ENCODE assay signal across 11 mouse cellular contexts in genomic region chr10:80654866-80655265, GRCm38 (mm10). TPM values are rescaled to one million over a fixed set of nuclear protein-coding genes. Genes with fewer than 3 reads are reported as not detected.
A peak's percentile ranks its signal among the peaks of the same experiment; 100 is the strongest.
DNase-seq lines count a peak whose midpoint lies in the region; ATAC-seq lines count a peak whose summit lies in the region.
"Had no signal": no experiment of that assay in that cellular context is flagged by ENCODE, and none has a peak within 500 bp of the region (broad histone marks: within the 10 kb centered on the region; RNA-seq: fewer than 3 reads in every experiment).

No protein-coding gene starts in this region.

- WGBS in kidney, embryonic 16.5 days = 79% methylated on average over 6 of the region's 6 CpGs
- WGBS in forebrain, embryonic 10.5 days = 91% methylated on average over 6 of the region's 6 CpGs
- 75% methylated on average over 6 of the region's 6 CpGs for WGBS in hindbrain, embryonic 16.5 days
- 86% methylated on average over 6 of the region's 6 CpGs for WGBS in midbrain, embryonic 16.5 days

- H3K27ac ChIP-seq in kidney, embryonic 16.5 days (ENCODE audit: low read length) = no peak overlapping the region
- H3K27ac ChIP-seq in forebrain, embryonic 10.5 days = 0 out of 2 replicates have a peak overlapping the region, but pooled peaks have one; percentile 95
- no peak overlapping the region for H3K27ac ChIP-seq in hindbrain, embryonic 16.5 days (ENCODE audit: low read depth, low read length)
- no peak overlapping the region for H3K27ac ChIP-seq in midbrain, embryonic 16.5 days (ENCODE audit: low read length)

- H3K9ac ChIP-seq in kidney, embryonic 16.5 days (replicated peaks; ENCODE audit: low read length) = no peak overlapping the region; the same call in 1 of the 2 replicates
- H3K9ac ChIP-seq in hindbrain, embryonic 16.5 days (ENCODE audit: low read depth, low read length) = no peak overlapping the region
- no peak overlapping the region for H3K9ac ChIP-seq in midbrain, embryonic 16.5 days (ENCODE audit: low read depth, low read length)

- H3K9me3 ChIP-seq in kidney, embryonic 16.5 days (ENCODE audit: low read length) = no peaks in the 10 kb centered on the region
- H3K9me3 ChIP-seq in forebrain, embryonic 10.5 days = no peaks in the 10 kb centered on the region
- H3K9me3 ChIP-seq in hindbrain, embryonic 16.5 days (ENCODE audit: control insufficient read depth, low read length) = no peaks in the 10 kb centered on the region
- H3K9me3 ChIP-seq in midbrain, embryonic 16.5 days (replicated peaks; ENCODE audit: control insufficient read depth, low read length, poor library complexity, severe bottlenecking) = no peaks in the 10 kb centered on the region

- DNase-seq in kidney, postnatal 4 days = no peak
- no peak for DNase-seq in forebrain, embryonic 10.5 days (ENCODE audit: extremely low spot score, low spot score)
- no peak for DNase-seq in ovary, postnatal 14 days (ENCODE audit: low spot score)
- DNase-seq in kidney, adult 9 months = no peak
- DNase-seq: embryo, embryonic 11 days; kidney, postnatal 36 days; thymus, postnatal 14 days had no signal

- H3K36me3 ChIP-seq in kidney, embryonic 16.5 days (ENCODE audit: insufficient read depth, low read length) = no peaks in the 10 kb centered on the region
- H3K36me3 ChIP-seq in forebrain, embryonic 10.5 days (replicated peaks) = peaks cover 27% of the 10 kb centered on the region
- no peaks in the 10 kb centered on the region for H3K36me3 ChIP-seq in hindbrain, embryonic 16.5 days (ENCODE audit: control insufficient read depth, insufficient read depth, low read length)
- no peaks in the 10 kb centered on the region for H3K36me3 ChIP-seq in midbrain, embryonic 16.5 days (ENCODE audit: control insufficient read depth, insufficient read depth, low read length)

- no peak for ATAC-seq in kidney, embryonic 16.5 days (ENCODE audit: low FRiP score, low TSS enrichment)
- no peak for ATAC-seq in hindbrain, embryonic 16.5 days
- ATAC-seq in midbrain, embryonic 16.5 days = no peak
- no peak for ATAC-seq in inflammation-experienced regulatory T-cells, adult 6 months

- no peaks in the 10 kb centered on the region for H3K27me3 ChIP-seq in kidney, embryonic 16.5 days (ENCODE audit: insufficient read depth, low read length)
- H3K27me3 ChIP-seq in forebrain, embryonic 10.5 days (ENCODE audit: poor library complexity, severe bottlenecking) = no peaks in the 10 kb centered on the region
- no peaks in the 10 kb centered on the region for H3K27me3 ChIP-seq in hindbrain, embryonic 16.5 days (replicated peaks; ENCODE audit: control insufficient read depth, insufficient read depth, low read length)
- H3K27me3 ChIP-seq in midbrain, embryonic 16.5 days (ENCODE audit: control insufficient read depth, insufficient read depth, low read depth, low read length) = no peaks in the 10 kb centered on the region

- H3K4me1 ChIP-seq in kidney, embryonic 16.5 days (ENCODE audit: insufficient read depth, low read length) = peaks cover 34% of the 10 kb centered on the region
- peaks cover 54% of the 10 kb centered on the region for H3K4me1 ChIP-seq in forebrain, embryonic 10.5 days
- peaks cover 20% of the 10 kb centered on the region for H3K4me1 ChIP-seq in hindbrain, embryonic 16.5 days (ENCODE audit: control insufficient read depth, insufficient read depth, low read depth, low read length)
- peaks cover 26% of the 10 kb centered on the region for H3K4me1 ChIP-seq in midbrain, embryonic 16.5 days (ENCODE audit: control insufficient read depth, insufficient read depth, low read length)

- H3K4me2 ChIP-seq in kidney, embryonic 16.5 days (replicated peaks; ENCODE audit: low read depth, low read length) = peak overlapping the region; percentile 96
- H3K4me2 ChIP-seq in hindbrain, embryonic 16.5 days (ENCODE audit: low read length) = peak overlapping the region; percentile 88
- peak overlapping the region; percentile 92 for H3K4me2 ChIP-seq in midbrain, embryonic 16.5 days (ENCODE audit: low read length)

- H3K4me3 ChIP-seq in kidney, embryonic 16.5 days (ENCODE audit: low read length) = 0 out of 2 replicates have a peak overlapping the region, but pooled peaks have one; percentile 3
- H3K4me3 ChIP-seq in forebrain, embryonic 10.5 days = peak overlapping the region; percentile 93
- H3K4me3 ChIP-seq in hindbrain, embryonic 16.5 days (ENCODE audit: low read length) = peak overlapping the region; percentile 83
- no peak overlapping the region for H3K4me3 ChIP-seq in midbrain, embryonic 16.5 days (ENCODE audit: low read depth, low read length)

RNA-seq across cellular contexts. Expression of gene Btbd2, which starts 2.0 kb away (rescaled TPM):
- polyA plus RNA-seq in kidney, embryonic 16.5 days (2015; fragmentation: Nextera tagmentation; extraction: Ambion mirVana) = 21.0 and 74.8 TPM in 2 replicates
- 71.6 and 78.1 TPM in 2 replicates for polyA plus RNA-seq in forebrain, embryonic 10.5 days (2016; fragmentation: Nextera tagmentation; extraction: Ambion mirVana)
- polyA plus RNA-seq in hindbrain, embryonic 16.5 days (2015; fragmentation: Nextera tagmentation; extraction: Ambion mirVana) = 21.2 and 83.2 TPM in 2 replicates
- 71.8 and 73.5 TPM in 2 replicates for polyA plus RNA-seq in midbrain, embryonic 16.5 days (2015; fragmentation: Nextera tagmentation; extraction: Ambion mirVana)
- polyA plus RNA-seq in inflammation-experienced regulatory T-cells, adult 6 months (2017; shearing (Covaris generic)) = 10 to 100 TPM in 1 of 3 experiments, 1 to 10 TPM in 2; 3.4 to 10.4 (median 9.2) TPM

RNA-seq across cellular contexts. Expression of gene Mknk2, which starts 23.0 kb away (rescaled TPM):
- 71.1 and 108 TPM in 2 replicates for polyA plus RNA-seq in kidney, embryonic 16.5 days (2015; fragmentation: Nextera tagmentation; extraction: Ambion mirVana)
- 91.0 and 100 TPM in 2 replicates for polyA plus RNA-seq in forebrain, embryonic 10.5 days (2016; fragmentation: Nextera tagmentation; extraction: Ambion mirVana)
- polyA plus RNA-seq in hindbrain, embryonic 16.5 days (2015; fragmentation: Nextera tagmentation; extraction: Ambion mirVana) = 35.6 and 55.7 TPM in 2 replicates
- 43.7 and 49.1 TPM in 2 replicates for polyA plus RNA-seq in midbrain, embryonic 16.5 days (2015; fragmentation: Nextera tagmentation; extraction: Ambion mirVana)
- polyA plus RNA-seq in inflammation-experienced regulatory T-cells, adult 6 months (2017; shearing (Covaris generic)) = 10 to 100 TPM; 50.3 to 61.4 (median 50.9) TPM

RNA-seq across cellular contexts. Expression of gene Csnk1g2, which starts 32.2 kb away (rescaled TPM):
- 30.8 and 93.6 TPM in 2 replicates for polyA plus RNA-seq in kidney, embryonic 16.5 days (2015; fragmentation: Nextera tagmentation; extraction: Ambion mirVana)
- polyA plus RNA-seq in forebrain, embryonic 10.5 days (2016; fragmentation: Nextera tagmentation; extraction: Ambion mirVana) = 123 and 133 TPM in 2 replicates
- polyA plus RNA-seq in hindbrain, embryonic 16.5 days (2015; fragmentation: Nextera tagmentation; extraction: Ambion mirVana) = 24.9 and 77.7 TPM in 2 replicates
- 79.9 and 96.8 TPM in 2 replicates for polyA plus RNA-seq in midbrain, embryonic 16.5 days (2015; fragmentation: Nextera tagmentation; extraction: Ambion mirVana)
- 10 to 100 TPM; 11.7 to 16.3 (median 13.2) TPM for polyA plus RNA-seq in inflammation-experienced regulatory T-cells, adult 6 months (2017; shearing (Covaris generic))

RNA-seq across cellular contexts. Expression of gene Mob3a, which starts 46.9 kb away (rescaled TPM):
- polyA plus RNA-seq in kidney, embryonic 16.5 days (2015; fragmentation: Nextera tagmentation; extraction: Ambion mirVana) = 43.1 and 43.2 TPM in 2 replicates
- polyA plus RNA-seq in forebrain, embryonic 10.5 days (2016; fragmentation: Nextera tagmentation; extraction: Ambion mirVana) = 53.9 and 54.7 TPM in 2 replicates
- polyA plus RNA-seq in hindbrain, embryonic 16.5 days (2015; fragmentation: Nextera tagmentation; extraction: Ambion mirVana) = 56.9 and 59.5 TPM in 2 replicates
- polyA plus RNA-seq in midbrain, embryonic 16.5 days (2015; fragmentation: Nextera tagmentation; extraction: Ambion mirVana) = 61.4 and 64.3 TPM in 2 replicates
- 100 to 1,000 TPM; 190 to 248 (median 240) TPM for polyA plus RNA-seq in inflammation-experienced regulatory T-cells, adult 6 months (2017; shearing (Covaris generic))

RNA-seq across cellular contexts. Expression of gene Izumo4, which starts 47.1 kb away (rescaled TPM):
- 23.3 and 23.8 TPM in 2 replicates for polyA plus RNA-seq in kidney, embryonic 16.5 days (2015; fragmentation: Nextera tagmentation; extraction: Ambion mirVana)
- 7.7 and 10.9 TPM in 2 replicates for polyA plus RNA-seq in forebrain, embryonic 10.5 days (2016; fragmentation: Nextera tagmentation; extraction: Ambion mirVana)
- 43.7 and 50.4 TPM in 2 replicates for polyA plus RNA-seq in hindbrain, embryonic 16.5 days (2015; fragmentation: Nextera tagmentation; extraction: Ambion mirVana)
- polyA plus RNA-seq in midbrain, embryonic 16.5 days (2015; fragmentation: Nextera tagmentation; extraction: Ambion mirVana) = 44.9 and 49.5 TPM in 2 replicates
- 100 to 1,000 TPM in 2 of 3 experiments, 10 to 100 TPM in 1; 71.4 to 109 (median 107) TPM for polyA plus RNA-seq in inflammation-experienced regulatory T-cells, adult 6 months (2017; shearing (Covaris generic))
